Mouse (Mus musculus): ENCODE measurements at regions not wholly inside any gene's neighbourhood (a gene's known extent, or its start where the extent isn't known, plus 50 kb on each side); places are given as distances from the start of the nearest gene placed in this dataset.
"Not testable (repeated sequence)": the region's sequence is repeated elsewhere in the genome, so short reads cannot be mapped to it uniquely, and the experiment has no call there.

DNA sequence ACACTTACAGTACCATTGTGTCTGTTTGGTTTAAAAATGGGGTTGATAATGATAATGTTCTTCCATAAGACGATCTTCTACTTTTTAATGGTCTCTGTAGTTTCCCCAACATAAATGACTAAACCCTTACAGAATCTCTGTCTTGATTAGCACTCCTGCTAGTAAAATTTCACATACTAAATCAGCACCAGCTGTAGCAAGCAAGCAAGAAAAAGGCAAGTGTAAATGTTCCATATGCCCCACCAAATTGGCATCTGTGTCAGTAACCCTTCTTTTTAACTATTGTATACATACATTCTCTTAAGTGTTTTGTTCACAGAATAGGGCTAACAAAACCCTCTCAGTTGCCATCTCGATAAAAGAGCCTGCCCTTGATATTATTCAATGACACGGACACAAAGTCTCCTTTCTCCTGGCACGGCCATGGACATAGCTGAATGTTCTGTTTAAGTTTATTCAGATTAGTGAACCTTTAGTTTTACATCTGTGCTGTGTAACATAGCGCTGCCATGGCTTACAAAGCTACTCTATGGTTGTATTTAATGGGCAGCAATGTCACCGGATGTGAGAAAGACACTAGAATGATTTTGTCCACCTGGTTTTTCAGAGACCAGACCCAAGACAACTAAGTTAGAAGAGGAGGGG lies 414.3 kb downstream of the Gtdc1 start:
- DNase-seq (ENCODE audit: low spot score in 2 of 2), result no peak
- H3K27ac ChIP-seq, result peak overlapping the region; percentile 53
- TF ChIP-seq CTCF (conservative IDR thresholded peaks at IDR 0.05), result no peak
- H3K4me3 ChIP-seq, result no peak overlapping the region

DNA sequence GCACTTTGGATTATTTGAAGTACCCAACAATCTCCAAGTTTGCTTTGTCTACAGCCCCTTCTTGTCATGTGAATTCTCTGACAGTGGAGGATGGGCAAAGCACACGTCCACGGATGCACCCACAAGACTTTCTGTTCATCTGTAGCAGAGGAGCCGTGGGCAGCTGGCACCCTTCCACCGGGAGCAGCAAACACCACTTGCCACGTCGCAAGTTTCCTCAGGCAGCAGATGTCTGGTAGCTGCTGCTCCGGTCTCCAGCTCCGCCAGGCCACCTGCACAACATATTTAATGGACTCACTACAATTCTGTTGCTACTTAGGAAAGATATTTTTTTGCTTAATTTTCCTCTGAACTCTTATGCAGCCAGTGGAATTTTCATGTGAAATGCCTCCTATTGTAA lies 415.1 kb downstream of the Gtdc1 start:
- 0 out of 2 replicates have a peak overlapping the region, but pooled peaks have one; percentile 36 for H3K27ac ChIP-seq
- DNase-seq (ENCODE audit: low spot score in 2 of 2), result peak; percentile 31 to 75
- no peak for TF ChIP-seq CTCF (conservative IDR thresholded peaks at IDR 0.05)
- no peak overlapping the region for H3K4me3 ChIP-seq

DNA sequence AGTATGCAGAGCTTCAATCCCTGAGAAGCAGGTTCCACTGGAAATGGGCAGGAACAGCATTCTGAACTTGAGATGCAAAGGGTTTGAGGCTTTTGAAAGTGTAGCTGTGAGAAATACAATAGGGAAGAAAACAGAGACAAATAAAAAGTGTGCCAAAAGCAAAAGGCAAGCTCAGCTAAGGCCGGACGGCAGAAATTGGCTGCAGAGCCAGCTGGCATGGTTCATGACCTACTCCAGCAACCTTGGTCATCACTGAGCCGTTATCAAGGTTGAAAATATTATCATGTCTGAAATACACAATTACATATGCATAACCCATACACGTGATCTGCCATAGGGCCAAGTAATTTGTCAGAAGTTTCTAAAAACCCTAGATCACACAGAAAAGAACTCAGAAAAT lies 418.4 kb downstream of the Gtdc1 start:
- no peak for DNase-seq (ENCODE audit: low spot score in 2 of 2)
- H3K4me3 ChIP-seq, result no peak overlapping the region
- H3K27ac ChIP-seq, result no peak overlapping the region
- TF ChIP-seq CTCF (conservative IDR thresholded peaks at IDR 0.05), result no peak

DNA sequence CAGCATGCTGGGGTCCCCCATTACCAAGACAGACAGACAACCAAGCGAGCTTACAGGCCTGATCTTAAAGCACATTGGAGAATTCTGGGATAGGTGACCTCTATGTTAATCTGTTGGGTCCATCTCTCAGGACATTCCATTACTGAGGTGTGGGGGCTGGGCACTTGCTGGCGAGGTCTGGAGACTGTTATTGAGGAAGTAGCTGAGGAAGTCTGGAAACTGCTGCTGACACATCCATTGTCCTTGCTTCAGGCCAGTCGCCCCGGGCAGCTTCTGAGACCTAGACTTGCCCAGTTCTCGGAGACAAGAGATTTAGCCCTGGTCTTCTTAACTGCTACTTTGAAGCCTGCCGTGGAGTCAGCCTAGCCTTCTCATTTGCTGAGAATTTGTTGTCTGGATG lies 423.2 kb downstream of the Gtdc1 start:
- no peak for TF ChIP-seq CTCF (conservative IDR thresholded peaks at IDR 0.05)
- no peak overlapping the region for H3K27ac ChIP-seq
- H3K4me3 ChIP-seq, result no peak overlapping the region
- DNase-seq (ENCODE audit: low spot score in 2 of 2), result no peak

DNA sequence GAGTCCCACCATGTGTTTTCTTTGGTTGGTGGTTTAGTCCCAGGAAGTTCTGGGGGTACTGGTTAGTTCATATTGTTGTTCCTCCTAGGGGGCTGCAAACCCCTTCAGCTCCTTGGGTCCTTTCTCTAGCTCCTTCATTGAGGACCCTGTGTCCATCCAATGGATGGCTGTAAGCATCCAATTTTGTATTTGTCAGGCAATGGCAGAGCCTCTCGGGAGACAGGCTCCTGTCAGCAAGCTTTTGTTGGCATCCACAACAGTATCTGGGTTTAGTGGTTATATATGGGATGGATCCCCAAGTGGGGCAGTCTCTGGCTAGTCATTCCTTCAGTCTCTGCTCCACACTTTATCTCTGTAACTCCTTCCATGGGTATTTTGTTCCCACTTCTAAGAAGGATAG lies 436.7 kb downstream of the Gtdc1 start:
- DNase-seq (ENCODE audit: low spot score in 2 of 2); H3K27ac ChIP-seq; H3K4me3 ChIP-seq: not testable (repeated sequence)

DNA sequence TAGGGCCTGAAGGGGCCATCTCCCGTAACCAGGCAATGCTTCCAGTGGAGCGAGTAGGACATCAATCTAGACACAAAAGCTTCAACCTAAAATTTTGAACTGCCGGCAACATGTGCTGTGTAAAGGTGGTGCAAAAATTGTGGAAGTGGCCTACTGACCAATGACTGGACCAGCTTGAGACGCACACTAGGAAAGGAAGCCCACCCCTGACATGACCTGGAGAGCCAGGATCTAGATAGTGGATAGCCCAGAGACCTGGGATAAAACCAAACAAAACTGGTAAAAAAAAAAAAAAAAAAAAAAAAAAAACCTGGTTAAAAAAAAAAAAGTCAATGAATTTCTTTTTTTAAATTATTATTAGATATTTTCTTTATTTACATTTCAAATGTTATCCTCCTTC lies 437.2 kb downstream of the Gtdc1 start:
- no peak for TF ChIP-seq CTCF (conservative IDR thresholded peaks at IDR 0.05)

DNA sequence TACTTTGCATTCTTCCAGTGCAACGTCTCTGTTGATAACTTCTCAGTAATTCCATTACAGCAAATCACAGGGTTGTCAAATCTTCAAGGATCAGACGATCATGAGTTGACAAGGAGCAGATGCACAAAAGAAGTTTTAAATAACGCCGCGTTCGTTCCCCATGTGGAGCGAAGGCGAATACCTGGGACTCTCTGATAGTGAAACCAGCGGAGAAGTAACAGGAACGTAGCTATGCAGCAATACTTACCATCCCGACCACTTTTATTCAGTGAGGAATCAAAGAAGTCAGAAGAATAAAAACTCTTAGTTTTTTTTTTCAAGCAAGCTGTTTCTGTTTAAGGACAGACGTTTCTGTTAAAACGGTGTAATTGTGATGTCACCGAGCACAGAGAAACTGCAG lies 441.6 kb downstream of the Gtdc1 start:
- H3K27ac ChIP-seq, result no peak overlapping the region
- TF ChIP-seq CTCF (conservative IDR thresholded peaks at IDR 0.05), result no peak
- DNase-seq (ENCODE audit: low spot score in 2 of 2), result no peak
- peak overlapping the region; percentile 8; the same call in 1 of the 2 replicates for H3K4me3 ChIP-seq

More for the DNA sequence above, 437.2 kb downstream of the Gtdc1 start:
- Histone ChIP-seq H3K27ac (no peak overlapping the region), H3K4me3 (no peak overlapping the region)
- no peak for DNase-seq (ENCODE audit: low spot score in 2 of 2)

DNA sequence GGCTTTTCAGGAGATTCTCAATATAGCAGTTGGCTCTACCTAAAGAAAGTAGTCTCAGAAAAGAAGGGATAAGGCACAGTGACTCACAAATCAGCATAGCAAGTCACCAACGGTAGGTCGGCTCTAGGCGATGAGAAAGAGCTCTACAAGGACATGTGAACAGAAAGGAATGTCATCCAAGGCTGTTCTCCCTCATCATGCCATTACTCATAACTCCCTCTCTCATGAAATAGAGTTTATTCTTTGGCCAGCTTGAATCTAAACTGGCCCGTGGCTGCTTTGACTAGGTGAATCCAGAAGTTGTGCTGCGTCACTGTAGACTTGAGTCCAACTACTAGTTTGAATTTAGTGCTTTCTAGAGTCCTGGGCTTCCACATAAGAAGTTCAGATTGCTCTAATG lies 447.7 kb downstream of the Gtdc1 start:
- no peak overlapping the region for H3K27ac ChIP-seq
- no peak for TF ChIP-seq CTCF (conservative IDR thresholded peaks at IDR 0.05)
- DNase-seq (ENCODE audit: low spot score in 2 of 2), result no peak
- H3K4me3 ChIP-seq, result no peak overlapping the region

DNA sequence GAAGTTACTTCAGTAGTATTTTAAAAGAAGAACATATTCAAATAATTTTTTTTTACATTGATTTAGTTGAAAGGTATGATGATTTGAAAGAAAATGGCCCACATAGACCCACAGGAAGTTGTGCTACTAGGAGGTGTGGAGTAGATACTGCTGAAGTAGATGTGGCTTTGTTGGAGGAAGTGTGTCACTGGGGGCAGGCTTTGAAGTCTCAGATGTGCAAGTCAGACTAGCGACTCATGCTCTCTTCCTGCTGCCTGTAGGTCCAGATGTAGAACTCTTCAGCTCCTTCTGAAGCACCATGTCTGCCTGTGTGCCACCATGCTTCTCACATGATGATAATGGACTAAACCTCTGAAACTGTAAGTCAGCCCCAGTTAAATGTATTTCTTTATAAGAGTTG lies 452.0 kb downstream of the Gtdc1 start:
- H3K27ac ChIP-seq, result no peak overlapping the region
- H3K4me3 ChIP-seq, result no peak overlapping the region
- no peak for DNase-seq (ENCODE audit: low spot score in 2 of 2)
- TF ChIP-seq CTCF (conservative IDR thresholded peaks at IDR 0.05), result no peak

DNA sequence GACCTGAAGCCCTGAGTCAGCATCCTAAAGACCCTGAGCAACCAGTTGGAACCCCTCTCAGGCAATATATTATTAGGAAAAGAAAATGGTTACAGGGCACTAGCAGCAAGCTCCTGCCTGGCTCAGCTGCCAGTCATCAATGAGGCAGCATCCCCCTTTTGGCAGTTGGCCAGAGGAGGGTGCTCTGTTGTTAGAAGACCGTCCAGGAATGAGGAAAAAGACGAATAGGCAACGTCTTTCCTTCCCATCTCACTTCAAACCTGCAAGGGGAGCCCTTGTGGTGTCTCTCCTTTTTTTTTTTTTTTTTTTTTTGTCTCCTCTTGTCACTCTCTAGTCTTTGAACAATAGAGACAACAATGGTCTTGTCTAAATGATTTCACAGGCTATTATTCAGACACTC lies 452.8 kb downstream of the Gtdc1 start:
- TF ChIP-seq CTCF (conservative IDR thresholded peaks at IDR 0.05), result no peak
- no peak overlapping the region for H3K4me3 ChIP-seq
- no peak for DNase-seq (ENCODE audit: low spot score in 2 of 2)
- no peak overlapping the region for H3K27ac ChIP-seq

DNA sequence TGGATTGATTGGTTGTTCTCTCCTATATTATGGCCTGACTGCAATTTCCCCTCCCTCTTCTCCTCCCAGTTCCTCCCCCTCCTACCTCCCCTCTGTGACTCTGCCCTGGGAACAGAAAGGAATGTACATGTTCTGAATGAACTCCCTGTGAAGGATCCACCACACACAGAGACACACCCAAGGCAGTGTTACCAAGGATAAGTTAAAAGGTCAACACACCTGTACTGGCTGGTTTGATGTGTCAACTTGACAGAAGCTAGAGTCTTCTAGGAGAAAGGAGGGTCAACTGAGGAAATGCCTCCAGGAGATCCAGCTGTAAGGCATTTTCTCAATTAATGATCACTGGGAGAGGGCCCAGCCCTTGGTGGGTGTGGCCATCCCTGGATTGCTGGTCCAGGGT lies 456.1 kb downstream of the Gtdc1 start:
- Histone ChIP-seq H3K4me3 (no peak overlapping the region), H3K27ac (no peak overlapping the region)
- no peak for TF ChIP-seq CTCF (conservative IDR thresholded peaks at IDR 0.05)
- DNase-seq (ENCODE audit: low spot score in 2 of 2), result no peak

DNA sequence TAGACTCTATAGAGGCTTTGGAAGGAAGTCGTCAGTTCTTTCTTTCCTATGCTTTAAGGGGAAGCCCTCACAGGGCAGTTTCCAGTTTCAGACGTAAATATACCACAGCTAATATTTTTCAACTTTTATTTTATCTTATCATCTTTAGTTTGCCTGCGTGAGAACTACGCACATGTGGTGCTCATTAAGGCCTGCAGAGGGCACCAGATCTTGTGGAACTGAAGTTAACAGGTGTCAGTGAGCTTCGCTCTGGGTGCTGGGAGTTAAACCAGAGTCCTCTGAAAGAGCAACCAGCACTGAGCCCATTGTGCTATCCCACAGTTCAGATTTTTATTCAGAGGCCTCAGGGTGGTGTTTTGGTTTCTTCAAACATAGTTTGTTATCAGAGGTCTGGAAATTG lies 456.5 kb downstream of the Gtdc1 start:
- Histone ChIP-seq H3K4me3 (no peak overlapping the region), H3K27ac (no peak overlapping the region)
- TF ChIP-seq CTCF (conservative IDR thresholded peaks at IDR 0.05), result peak; percentile 48
- no peak for DNase-seq (ENCODE audit: low spot score in 2 of 2)

DNA sequence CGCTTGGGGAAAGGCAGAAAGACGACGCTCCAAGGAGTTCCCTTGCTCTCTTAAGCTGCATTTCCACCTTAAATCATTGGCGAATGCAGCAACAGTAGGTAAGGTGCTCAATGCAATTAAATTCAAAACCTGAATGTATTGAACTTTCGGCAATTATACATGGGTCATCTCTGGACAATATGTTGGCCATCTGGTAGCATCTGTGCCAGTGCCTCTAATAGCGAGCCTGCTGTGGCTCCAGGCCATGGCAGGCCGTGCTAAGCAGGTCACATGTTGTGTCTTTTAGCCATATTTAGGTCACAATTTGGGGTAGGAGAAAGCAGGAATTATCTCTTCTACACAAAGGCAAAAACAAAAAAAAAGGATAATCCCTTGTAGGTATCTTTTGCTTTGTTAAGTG lies 462.8 kb downstream of the Gtdc1 start:
- no peak for TF ChIP-seq CTCF (conservative IDR thresholded peaks at IDR 0.05)

DNA sequence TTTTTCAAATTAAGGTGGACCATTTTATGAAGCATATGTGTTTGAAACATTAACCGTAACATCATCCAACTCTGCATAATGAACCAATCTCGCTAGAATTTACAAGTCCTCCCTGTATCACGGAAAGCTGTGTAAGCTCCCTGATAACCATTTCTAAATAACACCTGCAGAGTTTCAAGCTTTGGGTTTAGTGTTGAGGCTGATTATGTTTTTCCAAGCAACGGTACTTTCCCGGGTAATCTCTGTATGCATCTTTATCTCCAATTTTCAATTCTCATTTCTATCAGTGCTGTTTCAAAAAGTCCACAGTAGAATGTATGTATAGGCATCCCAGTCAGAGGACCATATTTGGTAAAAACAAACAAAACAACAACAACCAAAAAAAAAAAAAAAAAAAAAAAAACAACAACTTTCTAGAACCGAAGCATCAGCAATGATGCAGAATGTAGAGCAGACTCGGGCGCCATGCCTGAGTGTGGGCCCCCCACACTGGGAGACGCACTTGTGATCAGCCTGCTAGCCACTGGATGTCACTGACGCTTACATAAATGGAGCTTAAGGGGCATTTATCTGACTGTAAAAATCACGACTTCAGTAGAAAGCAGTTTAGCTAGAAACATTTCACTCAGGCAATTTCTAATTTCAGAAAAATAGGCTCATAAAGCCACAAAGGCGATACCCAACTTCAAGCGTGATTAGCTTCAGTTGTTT lies 464.7 kb downstream of the Gtdc1 start:
- TF ChIP-seq CTCF (conservative IDR thresholded peaks at IDR 0.05), result peak; percentile 26
- H3K27ac ChIP-seq, result peak overlapping the region; percentile 77
- DNase-seq (ENCODE audit: low spot score in 2 of 2), result no peak
- H3K4me3 ChIP-seq, result no peak overlapping the region

More for the DNA sequence above, 462.8 kb downstream of the Gtdc1 start:
- Histone ChIP-seq H3K4me3 (no peak overlapping the region), H3K27ac (no peak overlapping the region)
- DNase-seq (ENCODE audit: low spot score in 2 of 2), result no peak
